Mouse (Mus musculus): ENCODE measurements at regions not wholly inside any gene's neighbourhood (a gene's known extent, or its start where the extent isn't known, plus 50 kb on each side); places are given as distances from the start of the nearest gene placed in this dataset.

- WGBS, result 70% methylated on average over 5 of the region's 5 CpGs
- H3K4me2 ChIP-seq (replicated peaks; ENCODE audit: low read depth, low read length), result no peak overlapping the region
- no peak for ATAC-seq (ENCODE audit: low FRiP score, low TSS enrichment)
- no peaks in the 10 kb centered on the region for H3K27me3 ChIP-seq (ENCODE audit: insufficient read depth, low read length)
- H3K27ac ChIP-seq (ENCODE audit: low read length), result no peak overlapping the region
- no peak overlapping the region for H3K9ac ChIP-seq (replicated peaks; ENCODE audit: low read length)
- peaks cover 4% of the 10 kb centered on the region; the same call in 1 of the 2 replicates for H3K4me1 ChIP-seq (ENCODE audit: insufficient read depth, low read length)
- H3K4me3 ChIP-seq (ENCODE audit: low read length), result no peak overlapping the region
- H3K9me3 ChIP-seq (ENCODE audit: low read length), result no peaks in the 10 kb centered on the region
- H3K36me3 ChIP-seq (ENCODE audit: insufficient read depth, low read length), result no peaks in the 10 kb centered on the region
Measured at GRCm38 (mm10) chr6:117650541-117650940, 190.4 kb upstream of the Zfp637 start.

- no peaks in the 10 kb centered on the region for H3K9me3 ChIP-seq (ENCODE audit: low read length)
- WGBS, result 83% methylated on average over 4 of the region's 4 CpGs
- no peak overlapping the region for H3K4me3 ChIP-seq (ENCODE audit: low read length)
- no peaks in the 10 kb centered on the region for H3K36me3 ChIP-seq (ENCODE audit: insufficient read depth, low read length)
- no peak overlapping the region for H3K4me2 ChIP-seq (replicated peaks; ENCODE audit: low read depth, low read length)
- H3K9ac ChIP-seq (replicated peaks; ENCODE audit: low read length), result no peak overlapping the region
- H3K4me1 ChIP-seq (ENCODE audit: insufficient read depth, low read length), result peaks cover 4% of the 10 kb centered on the region; the same call in 1 of the 2 replicates
- H3K27me3 ChIP-seq (ENCODE audit: insufficient read depth, low read length), result no peaks in the 10 kb centered on the region
- ATAC-seq (ENCODE audit: low FRiP score, low TSS enrichment), result no peak
- no peak overlapping the region for H3K27ac ChIP-seq (ENCODE audit: low read length)
Measured at GRCm38 (mm10) chr6:117651551-117651950, 189.4 kb upstream of the Zfp637 start.

GRCm38 (mm10) chr6:117652012-117652411 lies 189.0 kb upstream of the Zfp637 start:
- Histone ChIP-seq H3K9me3 (ENCODE audit: low read length) (no peaks in the 10 kb centered on the region), H3K9ac (replicated peaks; ENCODE audit: low read length) (no peak overlapping the region), H3K27ac (ENCODE audit: low read length) (no peak overlapping the region), H3K4me3 (ENCODE audit: low read length) (no peak overlapping the region), H3K36me3 (ENCODE audit: insufficient read depth, low read length) (no peaks in the 10 kb centered on the region), H3K27me3 (ENCODE audit: insufficient read depth, low read length) (no peaks in the 10 kb centered on the region), H3K4me1 (ENCODE audit: insufficient read depth, low read length) (peaks cover 4% of the 10 kb centered on the region; the same call in 1 of the 2 replicates), H3K4me2 (replicated peaks; ENCODE audit: low read depth, low read length) (no peak overlapping the region)
- ATAC-seq (ENCODE audit: low FRiP score, low TSS enrichment), result no peak
- 38% methylated on average over 3 of the region's 3 CpGs for WGBS

- no peak overlapping the region for H3K9ac ChIP-seq (replicated peaks; ENCODE audit: low read length)
- 82% methylated on average over 9 of the region's 9 CpGs for WGBS
Measured at GRCm38 (mm10) chr6:117652917-117653316, 188.1 kb upstream of the Zfp637 start.

GRCm38 (mm10) chr6:117653886-117654425 lies 187.0 kb upstream of the Zfp637 start:
- no peaks in the 10 kb centered on the region for H3K27me3 ChIP-seq (ENCODE audit: insufficient read depth, low read length)
- no peaks in the 10 kb centered on the region for H3K9me3 ChIP-seq (ENCODE audit: low read length)
- 65% methylated on average over 15 of the region's 15 CpGs for WGBS
- H3K4me2 ChIP-seq (replicated peaks; ENCODE audit: low read depth, low read length), result no peak overlapping the region
- no peak for ATAC-seq (ENCODE audit: low FRiP score, low TSS enrichment)
- H3K9ac ChIP-seq (replicated peaks; ENCODE audit: low read length), result no peak overlapping the region
- no peak overlapping the region for H3K4me3 ChIP-seq (ENCODE audit: low read length)
- H3K4me1 ChIP-seq (ENCODE audit: insufficient read depth, low read length), result peaks cover 4% of the 10 kb centered on the region; the same call in 1 of the 2 replicates
- H3K36me3 ChIP-seq (ENCODE audit: insufficient read depth, low read length), result no peaks in the 10 kb centered on the region
- no peak overlapping the region for H3K27ac ChIP-seq (ENCODE audit: low read length)

More at GRCm38 (mm10) chr6:117652917-117653316, 188.1 kb upstream of the Zfp637 start:
- H3K4me3 ChIP-seq (ENCODE audit: low read length), result no peak overlapping the region
- no peak overlapping the region for H3K27ac ChIP-seq (ENCODE audit: low read length)
- no peaks in the 10 kb centered on the region for H3K27me3 ChIP-seq (ENCODE audit: insufficient read depth, low read length)
- H3K36me3 ChIP-seq (ENCODE audit: insufficient read depth, low read length), result no peaks in the 10 kb centered on the region
- H3K4me1 ChIP-seq (ENCODE audit: insufficient read depth, low read length), result peaks cover 4% of the 10 kb centered on the region; the same call in 1 of the 2 replicates
- no peak for ATAC-seq (ENCODE audit: low FRiP score, low TSS enrichment)
- H3K4me2 ChIP-seq (replicated peaks; ENCODE audit: low read depth, low read length), result no peak overlapping the region
- no peaks in the 10 kb centered on the region for H3K9me3 ChIP-seq (ENCODE audit: low read length)

GRCm38 (mm10) chr6:117655986-117656385 lies 185.0 kb upstream of the Zfp637 start:
- Histone ChIP-seq H3K4me2 (replicated peaks; ENCODE audit: low read depth, low read length) (no peak overlapping the region), H3K4me3 (ENCODE audit: low read length) (no peak overlapping the region), H3K9me3 (ENCODE audit: low read length) (no peaks in the 10 kb centered on the region), H3K9ac (replicated peaks; ENCODE audit: low read length) (no peak overlapping the region), H3K27ac (ENCODE audit: low read length) (no peak overlapping the region), H3K36me3 (ENCODE audit: insufficient read depth, low read length) (no peaks in the 10 kb centered on the region), H3K27me3 (ENCODE audit: insufficient read depth, low read length) (no peaks in the 10 kb centered on the region), H3K4me1 (ENCODE audit: insufficient read depth, low read length) (peaks cover 4% of the 10 kb centered on the region; the same call in 1 of the 2 replicates)
- WGBS, result 89% methylated on average over 4 of the region's 4 CpGs
- no peak for ATAC-seq (ENCODE audit: low FRiP score, low TSS enrichment)

- no peak overlapping the region for H3K4me2 ChIP-seq (replicated peaks; ENCODE audit: low read depth, low read length)
- H3K9me3 ChIP-seq (ENCODE audit: low read length), result no peaks in the 10 kb centered on the region
- no peaks in the 10 kb centered on the region for H3K4me1 ChIP-seq (ENCODE audit: insufficient read depth, low read length)
- H3K27me3 ChIP-seq (ENCODE audit: insufficient read depth, low read length), result no peaks in the 10 kb centered on the region
- no peaks in the 10 kb centered on the region for H3K36me3 ChIP-seq (ENCODE audit: insufficient read depth, low read length)
- no peak overlapping the region for H3K27ac ChIP-seq (ENCODE audit: low read length)
- 0% methylated on average over 1 of the region's 1 CpGs for WGBS
- H3K9ac ChIP-seq (replicated peaks; ENCODE audit: low read length), result no peak overlapping the region
- H3K4me3 ChIP-seq (ENCODE audit: low read length), result no peak overlapping the region
- no peak for ATAC-seq (ENCODE audit: low FRiP score, low TSS enrichment)
Measured at GRCm38 (mm10) chr6:117660576-117660975, 180.4 kb upstream of the Zfp637 start.

- WGBS, result 84% methylated on average over 1 of the region's 1 CpGs
- ATAC-seq (ENCODE audit: low FRiP score, low TSS enrichment), result no peak
Measured at GRCm38 (mm10) chr6:117662635-117663034, 178.3 kb upstream of the Zfp637 start.

GRCm38 (mm10) chr6:117670337-117670736 lies 170.6 kb upstream of the Zfp637 start:
- no peaks in the 10 kb centered on the region for H3K9me3 ChIP-seq (ENCODE audit: low read length)
- H3K9ac ChIP-seq (replicated peaks; ENCODE audit: low read length), result no peak overlapping the region
- 83% methylated on average over 3 of the region's 3 CpGs for WGBS
- ATAC-seq (ENCODE audit: low FRiP score, low TSS enrichment), result no peak
- H3K27me3 ChIP-seq (ENCODE audit: insufficient read depth, low read length), result no peaks in the 10 kb centered on the region
- H3K4me3 ChIP-seq (ENCODE audit: low read length), result no peak overlapping the region
- H3K36me3 ChIP-seq (ENCODE audit: insufficient read depth, low read length), result no peaks in the 10 kb centered on the region
- H3K27ac ChIP-seq (ENCODE audit: low read length), result no peak overlapping the region
- H3K4me1 ChIP-seq (ENCODE audit: insufficient read depth, low read length), result 0 out of 2 replicates have a peak, but pooled peaks cover 3% of the 10 kb centered on the region
- H3K4me2 ChIP-seq (replicated peaks; ENCODE audit: low read depth, low read length), result no peak overlapping the region

More at GRCm38 (mm10) chr6:117662635-117663034, 178.3 kb upstream of the Zfp637 start:
- Histone ChIP-seq H3K4me3 (ENCODE audit: low read length) (no peak overlapping the region), H3K4me2 (replicated peaks; ENCODE audit: low read depth, low read length) (no peak overlapping the region), H3K9me3 (ENCODE audit: low read length) (no peaks in the 10 kb centered on the region), H3K27ac (ENCODE audit: low read length) (no peak overlapping the region), H3K9ac (replicated peaks; ENCODE audit: low read length) (no peak overlapping the region), H3K36me3 (ENCODE audit: insufficient read depth, low read length) (no peaks in the 10 kb centered on the region), H3K27me3 (ENCODE audit: insufficient read depth, low read length) (no peaks in the 10 kb centered on the region), H3K4me1 (ENCODE audit: insufficient read depth, low read length) (no peaks in the 10 kb centered on the region)

- no peak overlapping the region for H3K9ac ChIP-seq (replicated peaks; ENCODE audit: low read length)
- H3K9me3 ChIP-seq (ENCODE audit: low read length), result no peaks in the 10 kb centered on the region
- H3K4me3 ChIP-seq (ENCODE audit: low read length), result no peak overlapping the region
- no peaks in the 10 kb centered on the region for H3K36me3 ChIP-seq (ENCODE audit: insufficient read depth, low read length)
- no peak for ATAC-seq (ENCODE audit: low FRiP score, low TSS enrichment)
- 0 out of 2 replicates have a peak, but pooled peaks cover 7% of the 10 kb centered on the region for H3K4me1 ChIP-seq (ENCODE audit: insufficient read depth, low read length)
- no peak overlapping the region; the same call in 1 of the 2 replicates for H3K27ac ChIP-seq (ENCODE audit: low read length)
- H3K4me2 ChIP-seq (replicated peaks; ENCODE audit: low read depth, low read length), result no peak overlapping the region
- H3K27me3 ChIP-seq (ENCODE audit: insufficient read depth, low read length), result no peaks in the 10 kb centered on the region
- WGBS, result 50% methylated on average over 17 of the region's 17 CpGs
Measured at GRCm38 (mm10) chr6:117670792-117671525, 170.0 kb upstream of the Zfp637 start.
